Mouse (Mus musculus): ENCODE measurements around the gene Myl9. TPM values are rescaled to one million over a fixed set of nuclear protein-coding genes. Genes with fewer than 3 reads are reported as not detected.
"Not testable (repeated sequence)": the region's sequence is repeated elsewhere in the genome, so short reads cannot be mapped to it uniquely, and the experiment has no call there.

The Myl9 gene
- polyA plus RNA-seq, 1 experiment from 2014 or later, result 400 TPM

- H3K9me3 ChIP-seq (ENCODE audit: control insufficient read depth, low read length), result no peaks in the 10 kb centered on the region
- 59% methylated on average over 5 of the region's 5 CpGs for WGBS
- peaks cover 21% of the 10 kb centered on the region for H3K4me1 ChIP-seq (replicated peaks; ENCODE audit: control insufficient read depth, insufficient read depth, low read length)
- H3K36me3 ChIP-seq (ENCODE audit: control insufficient read depth, insufficient read depth, low read length), result no peaks in the 10 kb centered on the region
- no peak overlapping the region for H3K27ac ChIP-seq (ENCODE audit: low read length)
- no peak overlapping the region for H3K4me3 ChIP-seq (ENCODE audit: low read length)
- H3K27me3 ChIP-seq (ENCODE audit: control insufficient read depth, insufficient read depth, low read depth, low read length), result no peaks in the 10 kb centered on the region
- ATAC-seq (ENCODE audit: low read depth), result no peak
- H3K9ac ChIP-seq (ENCODE audit: low read length), result no peak overlapping the region
- H3K4me2 ChIP-seq (ENCODE audit: low read depth, low read length), result no peak overlapping the region
These were observed 36.3 kb downstream of the Myl9 start for GRCm38 (mm10) chr2:156811556-156811955.

- WGBS, result 9% methylated on average over 8 of the region's 8 CpGs
- peak; percentile 70 for ATAC-seq (ENCODE audit: low read depth)
- 0 out of 2 replicates have a peak overlapping the region, but pooled peaks have one; percentile 6 for H3K4me2 ChIP-seq (ENCODE audit: low read depth, low read length)
These were observed 39.2 kb downstream of the Myl9 start for GRCm38 (mm10) chr2:156814344-156814801.

GRCm38 (mm10) chr2:156814893-156815292 is 39.7 kb downstream of the Myl9 start:
- Histone ChIP-seq H3K9ac (ENCODE audit: low read length) (peak overlapping the region; percentile 18; the same call in 1 of the 2 replicates), H3K27me3 (ENCODE audit: control insufficient read depth, insufficient read depth, low read depth, low read length) (no peaks in the 10 kb centered on the region), H3K4me3 (ENCODE audit: low read length) (no peak overlapping the region), H3K9me3 (ENCODE audit: control insufficient read depth, low read length) (no peaks in the 10 kb centered on the region), H3K4me2 (ENCODE audit: low read depth, low read length) (0 out of 2 replicates have a peak overlapping the region, but pooled peaks have one; percentile 10), H3K4me1 (replicated peaks; ENCODE audit: control insufficient read depth, insufficient read depth, low read length) (peaks cover 21% of the 10 kb centered on the region), H3K27ac (ENCODE audit: low read length) (peak overlapping the region; percentile 90), H3K36me3 (ENCODE audit: control insufficient read depth, insufficient read depth, low read length) (no peaks in the 10 kb centered on the region)
- ATAC-seq (ENCODE audit: low read depth), result peak; percentile 60
- WGBS, result 15% methylated on average over 5 of the region's 5 CpGs

More at GRCm38 (mm10) chr2:156814344-156814801, 39.2 kb downstream of the Myl9 start:
- Histone ChIP-seq H3K4me3 (ENCODE audit: low read length) (no peak overlapping the region), H3K27me3 (ENCODE audit: control insufficient read depth, insufficient read depth, low read depth, low read length) (no peaks in the 10 kb centered on the region), H3K9ac (ENCODE audit: low read length) (0 out of 2 replicates have a peak overlapping the region, but pooled peaks have one; percentile 17), H3K9me3 (ENCODE audit: control insufficient read depth, low read length) (no peaks in the 10 kb centered on the region), H3K36me3 (ENCODE audit: control insufficient read depth, insufficient read depth, low read length) (no peaks in the 10 kb centered on the region), H3K4me1 (replicated peaks; ENCODE audit: control insufficient read depth, insufficient read depth, low read length) (peaks cover 21% of the 10 kb centered on the region), H3K27ac (ENCODE audit: low read length) (peak overlapping the region; percentile 90)

GRCm38 (mm10) chr2:156815412-156815811 is 40.2 kb downstream of the Myl9 start:
- Histone ChIP-seq H3K4me3 (ENCODE audit: low read length) (no peak overlapping the region), H3K9ac (ENCODE audit: low read length) (no peak overlapping the region; the same call in 1 of the 2 replicates), H3K9me3 (ENCODE audit: control insufficient read depth, low read length) (no peaks in the 10 kb centered on the region), H3K27ac (ENCODE audit: low read length) (peak overlapping the region; percentile 90), H3K4me2 (ENCODE audit: low read depth, low read length) (0 out of 2 replicates have a peak overlapping the region, but pooled peaks have one; percentile 10), H3K4me1 (replicated peaks; ENCODE audit: control insufficient read depth, insufficient read depth, low read length) (peaks cover 21% of the 10 kb centered on the region), H3K27me3 (ENCODE audit: control insufficient read depth, insufficient read depth, low read depth, low read length) (no peaks in the 10 kb centered on the region), H3K36me3 (ENCODE audit: control insufficient read depth, insufficient read depth, low read length) (no peaks in the 10 kb centered on the region)
- WGBS, result 50% methylated on average over 3 of the region's 3 CpGs
- ATAC-seq (ENCODE audit: low read depth), result peak; percentile 60; the same call in 1 of the 2 replicates

GRCm38 (mm10) chr2:156816116-156816515 is 40.9 kb downstream of the Myl9 start:
- Histone ChIP-seq H3K9ac (ENCODE audit: low read length) (no peak overlapping the region), H3K9me3 (ENCODE audit: control insufficient read depth, low read length) (no peaks in the 10 kb centered on the region), H3K36me3 (ENCODE audit: control insufficient read depth, insufficient read depth, low read length) (no peaks in the 10 kb centered on the region), H3K4me1 (replicated peaks; ENCODE audit: control insufficient read depth, insufficient read depth, low read length) (peaks cover 21% of the 10 kb centered on the region), H3K4me2 (ENCODE audit: low read depth, low read length) (no peak overlapping the region), H3K27me3 (ENCODE audit: control insufficient read depth, insufficient read depth, low read depth, low read length) (no peaks in the 10 kb centered on the region), H3K4me3 (ENCODE audit: low read length) (no peak overlapping the region), H3K27ac (ENCODE audit: low read length) (peak overlapping the region; percentile 90)
- 56% methylated on average over 1 of the region's 1 CpGs for WGBS
- peak; percentile 64; the same call in 1 of the 2 replicates for ATAC-seq (ENCODE audit: low read depth)

- H3K27me3 ChIP-seq (ENCODE audit: control insufficient read depth, insufficient read depth, low read depth, low read length); H3K4me1 ChIP-seq (replicated peaks; ENCODE audit: control insufficient read depth, insufficient read depth, low read length); H3K27ac ChIP-seq (ENCODE audit: low read length); H3K36me3 ChIP-seq (ENCODE audit: control insufficient read depth, insufficient read depth, low read length); H3K9ac ChIP-seq (ENCODE audit: low read length); ATAC-seq (ENCODE audit: low read depth); H3K4me3 ChIP-seq (ENCODE audit: low read length); H3K4me2 ChIP-seq (ENCODE audit: low read depth, low read length); H3K9me3 ChIP-seq (ENCODE audit: control insufficient read depth, low read length): not testable (repeated sequence)
- WGBS, result 87% methylated on average over 5 of the region's 6 CpGs
These were observed 49.9 kb downstream of the Myl9 start for GRCm38 (mm10) chr2:156825128-156825527.

Other genes with a start within 250 kb of the Myl9 start
- 31.0 and 32.1 TPM in 2 replicates for gene Aar2, start 227.8 kb upstream of the Myl9 start, polyA plus RNA-seq (2015; fragmentation: Nextera tagmentation; extraction: Ambion mirVana)
- 59.1 and 66.4 TPM in 2 replicates for gene Dlgap4, start 161.7 kb upstream of the Myl9 start, polyA plus RNA-seq (2015; fragmentation: Nextera tagmentation; extraction: Ambion mirVana)
- gene Tgif2, start 64.6 kb downstream of the Myl9 start, polyA plus RNA-seq (2015; fragmentation: Nextera tagmentation; extraction: Ambion mirVana), result 43.9 and 47.7 TPM in 2 replicates
- 7.6 and 9.2 TPM in 2 replicates for gene 4930518I15Rik, start 82.5 kb downstream of the Myl9 start, polyA plus RNA-seq (2015; fragmentation: Nextera tagmentation; extraction: Ambion mirVana)
- 164 and 170 TPM in 2 replicates for gene Rab5if, start 87.7 kb downstream of the Myl9 start, polyA plus RNA-seq (2015; fragmentation: Nextera tagmentation; extraction: Ambion mirVana)
- 0.63 and 2.0 TPM in 2 replicates for gene Sla2, start 111.8 kb downstream of the Myl9 start, polyA plus RNA-seq (2015; fragmentation: Nextera tagmentation; extraction: Ambion mirVana)
- gene Ndrg3, start 216.6 kb downstream of the Myl9 start, polyA plus RNA-seq (2015; fragmentation: Nextera tagmentation; extraction: Ambion mirVana), result 44.6 and 53.4 TPM in 2 replicates
- 38.8 and 40.0 TPM in 2 replicates for gene Dsn1, start 231.7 kb downstream of the Myl9 start, polyA plus RNA-seq (2015; fragmentation: Nextera tagmentation; extraction: Ambion mirVana)

Measured in lung, embryonic 16.5 days (tissue).